Mouse (Mus musculus) regulatory T cell (primary cell): ENCODE data around the gene Tgif2.
"Not testable (repeated sequence)": the region's sequence is repeated elsewhere in the genome, so short reads cannot be mapped to it uniquely, and the experiment has no call there.

Source experiments
- in situ Hi-C: fragments of 300-600 bp; cut with MboI, MseI; formaldehyde crosslinking; loops from one replicate; pipeline ENCODE4 v1.15.1; 2025; ENCODE audit warnings: high pct_unique_total_duplicates

The Tgif2 gene

GRCm38 (mm10) chr2:156839319-156840191 lies at the start of gene Tgif2:
TSS of gene Tgif2 (plus strand) at chr2:156840007.
- in situ Hi-C loops = no loop called here

GRCm38 (mm10) chr2:156798516-156798915 lies 41.3 kb upstream of the Tgif2 start:
- in situ Hi-C loops = no loop called here

GRCm38 (mm10) chr2:156801045-156801444 lies 38.8 kb upstream of the Tgif2 start:
- in situ Hi-C loops = no loop called here

DNA sequence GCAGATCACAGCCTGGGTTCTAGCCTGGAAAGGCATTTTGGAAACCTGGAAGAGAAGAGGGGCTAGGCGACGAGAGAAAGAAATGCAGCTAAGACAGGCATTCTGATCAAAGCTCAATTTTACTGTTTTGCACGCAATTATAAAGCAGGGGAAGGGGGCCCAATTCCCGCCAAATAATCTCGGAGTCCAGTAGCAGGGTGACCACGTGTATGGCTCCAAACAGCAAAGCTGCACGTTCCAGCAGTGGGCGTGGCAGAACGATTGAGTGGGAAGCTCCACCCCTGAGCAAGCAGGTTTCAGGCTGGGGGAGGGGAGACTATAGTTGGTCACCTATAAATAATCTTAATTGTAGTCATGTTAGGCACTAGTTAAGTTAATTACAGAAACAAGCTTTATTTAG lies 37.7 kb upstream of the Tgif2 start:
- in situ Hi-C loops = not testable (repeated sequence)

- in situ Hi-C loops = no loop called here
These were observed 36.0 kb upstream of the Tgif2 start for GRCm38 (mm10) chr2:156803698-156804372.

DNA sequence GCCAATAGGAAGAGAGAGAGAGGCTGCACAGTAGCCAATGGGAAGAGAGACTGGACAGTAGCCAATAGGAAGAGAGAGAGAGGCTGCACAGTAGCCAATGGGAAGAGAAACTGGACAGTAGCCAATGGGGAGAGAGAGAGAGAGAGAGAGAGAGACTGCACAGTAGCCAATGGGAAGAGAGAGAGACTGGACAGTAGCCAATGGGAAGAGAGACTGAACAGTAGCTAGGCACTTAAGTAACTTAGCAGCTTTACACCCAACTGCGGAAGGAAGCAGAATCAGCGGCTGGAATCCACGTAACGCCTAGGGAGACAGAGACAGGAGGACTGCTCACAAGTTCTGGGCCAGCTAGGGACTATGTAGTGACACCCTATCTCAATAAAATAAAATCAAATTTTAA lies 35.2 kb upstream of the Tgif2 start:
- in situ Hi-C loops = no loop called here

- in situ Hi-C loops = no loop called here
These were observed 32.9 kb upstream of the Tgif2 start for GRCm38 (mm10) chr2:156806886-156807285.

GRCm38 (mm10) chr2:156809579-156809978 lies 30.2 kb upstream of the Tgif2 start:
- in situ Hi-C loops = no loop called here

- in situ Hi-C loops = no loop called here
These were observed 29.1 kb upstream of the Tgif2 start for GRCm38 (mm10) chr2:156810716-156811115.

- in situ Hi-C loops = no loop called here
These were observed 28.3 kb upstream of the Tgif2 start for GRCm38 (mm10) chr2:156811556-156811955.

DNA sequence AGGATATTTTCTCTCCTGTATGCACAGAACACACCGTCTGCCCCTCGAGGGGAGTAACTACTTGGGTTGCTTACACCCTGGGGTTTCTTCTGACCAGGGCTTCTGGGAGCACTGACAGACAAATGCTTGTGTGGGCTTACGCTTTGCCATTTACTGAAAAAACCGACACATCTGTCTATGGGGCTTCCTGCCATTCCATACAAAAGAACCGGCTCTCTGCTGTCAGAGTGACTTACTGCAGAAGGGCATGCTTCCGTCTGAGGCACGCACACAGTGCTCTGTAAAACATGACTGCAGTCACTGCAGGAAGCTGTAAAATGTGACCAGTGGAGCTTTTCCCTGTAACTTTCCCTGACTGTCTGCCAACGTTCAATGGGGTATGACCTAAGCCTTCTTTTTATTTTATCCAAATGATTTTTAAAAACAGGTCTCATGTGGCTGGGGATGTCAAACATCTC lies 25.4 kb upstream of the Tgif2 start:
- in situ Hi-C loops = no loop called here

DNA sequence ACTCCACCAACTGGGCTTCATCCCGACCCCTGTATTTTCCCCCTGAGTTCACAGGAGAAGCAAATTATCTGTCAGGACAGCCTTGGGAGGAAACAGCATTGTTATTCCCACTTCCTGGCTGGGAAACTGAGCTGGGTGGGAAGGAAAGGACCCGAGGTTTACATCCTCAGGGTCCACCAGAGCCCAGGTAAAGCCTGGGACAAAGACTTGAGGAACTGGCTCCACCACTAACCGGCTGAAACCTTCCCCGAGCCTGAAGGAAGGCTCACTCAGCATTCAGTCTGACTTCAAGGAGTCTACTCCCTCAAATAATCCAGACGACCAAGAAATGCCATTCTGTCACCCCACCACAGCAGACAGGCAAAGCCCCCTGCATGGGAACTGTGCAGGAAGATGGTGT lies 24.9 kb upstream of the Tgif2 start:
- in situ Hi-C loops = no loop called here

- in situ Hi-C loops = no loop called here
These were observed 24.4 kb upstream of the Tgif2 start for GRCm38 (mm10) chr2:156815412-156815811.

DNA sequence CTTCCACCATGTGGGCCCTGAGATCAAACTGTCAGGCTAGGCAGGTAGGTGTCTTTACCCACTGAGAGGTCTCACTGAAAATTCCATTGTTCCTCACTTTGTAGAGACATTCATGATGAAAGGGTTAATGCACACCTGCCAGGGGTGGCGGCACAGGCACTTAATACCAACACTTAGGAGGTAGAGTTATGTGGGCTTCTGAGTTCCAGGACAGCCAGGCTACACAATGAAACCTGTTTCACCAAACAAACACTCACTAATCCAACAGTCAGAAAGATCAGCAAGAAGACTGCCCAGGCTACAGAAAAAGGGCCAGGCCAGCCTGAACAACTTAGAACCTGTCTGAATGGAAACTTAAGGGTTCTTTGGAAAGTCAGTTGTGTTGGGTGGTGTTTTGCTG lies 23.7 kb upstream of the Tgif2 start:
- in situ Hi-C loops = no loop called here

DNA sequence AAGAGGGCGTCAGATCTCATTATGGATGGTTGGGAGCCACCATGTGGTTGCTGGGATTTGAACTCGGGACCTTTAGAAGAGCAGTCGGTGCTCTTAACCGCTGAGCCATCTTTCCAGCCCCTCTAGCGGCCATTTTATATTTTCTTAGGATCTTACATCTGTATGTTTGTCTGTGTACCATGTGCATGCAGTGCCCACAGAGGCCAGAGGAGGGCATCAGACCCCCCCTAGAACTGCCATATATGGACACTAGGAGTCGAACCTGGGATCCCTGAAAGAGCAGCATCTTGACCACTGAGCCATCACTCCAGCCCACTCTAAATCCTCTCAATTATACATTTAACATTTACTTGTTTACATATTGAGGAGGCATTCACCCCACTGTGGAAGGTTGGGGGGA lies 14.7 kb upstream of the Tgif2 start:
- in situ Hi-C loops = not testable (repeated sequence)

- in situ Hi-C loops = no loop called here
These were observed 5.5 kb upstream of the Tgif2 start for GRCm38 (mm10) chr2:156834336-156834735.

DNA sequence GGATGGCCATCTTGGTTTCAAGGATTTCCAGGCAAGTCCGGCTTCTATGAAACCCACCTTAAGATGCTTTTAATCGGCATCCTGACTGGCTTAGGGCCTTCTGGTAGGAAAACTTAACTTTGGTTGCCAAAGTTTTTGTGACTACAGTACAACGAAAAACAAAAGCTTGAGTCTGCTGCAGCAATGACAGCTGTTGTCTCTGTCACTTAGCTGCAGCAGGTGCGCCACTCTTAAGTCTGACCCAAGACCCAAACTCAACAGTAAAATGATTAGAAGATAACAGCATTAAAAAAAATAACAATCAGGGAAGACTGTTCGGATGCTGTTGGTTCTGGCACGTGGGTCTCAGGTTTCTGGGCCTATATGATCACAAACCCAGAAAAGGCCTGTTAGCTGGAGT lies 968 bp upstream of the Tgif2 start:
- in situ Hi-C loops = no loop called here

DNA sequence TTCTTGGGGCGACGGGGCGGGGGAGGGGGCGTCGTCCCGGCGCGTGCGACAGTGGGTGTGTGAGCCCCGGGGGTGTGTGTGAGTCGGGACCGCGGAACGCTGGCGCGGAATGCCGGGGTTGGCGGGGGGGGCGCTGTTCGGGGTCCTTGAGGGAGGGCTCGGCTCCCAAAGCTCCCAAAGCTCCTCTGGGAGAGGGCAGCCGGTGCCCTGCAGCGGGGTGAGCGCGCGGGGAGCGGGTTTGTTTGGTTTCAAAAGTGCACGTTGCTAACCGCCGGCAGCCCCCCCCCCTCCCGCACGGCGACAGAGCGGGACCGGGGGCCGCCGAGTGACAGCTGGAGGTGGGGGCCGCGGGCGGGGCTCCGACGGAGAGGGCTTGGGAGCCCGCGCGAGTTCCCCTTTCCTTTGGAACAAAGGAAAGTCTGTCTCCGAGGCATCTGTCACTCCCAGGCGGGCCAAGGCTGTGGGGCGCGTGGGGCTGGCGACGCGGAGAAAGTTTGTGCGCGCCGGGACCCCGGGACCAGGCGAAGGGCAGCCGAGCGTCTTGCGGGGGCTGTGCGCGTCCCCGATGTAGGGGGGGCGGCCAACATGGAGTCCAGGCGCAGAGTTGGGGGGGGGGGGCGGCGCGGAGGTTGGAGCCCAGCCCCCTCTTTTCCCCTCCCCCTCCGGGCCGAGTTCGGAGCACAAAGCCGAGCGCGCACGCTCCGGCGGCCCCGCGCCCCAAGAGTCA lies 657 bp downstream of the Tgif2 start:
- in situ Hi-C loops = no loop called here

GRCm38 (mm10) chr2:156841028-156841840 lies 1.4 kb downstream of the Tgif2 start:
- in situ Hi-C loops = no loop called here

DNA sequence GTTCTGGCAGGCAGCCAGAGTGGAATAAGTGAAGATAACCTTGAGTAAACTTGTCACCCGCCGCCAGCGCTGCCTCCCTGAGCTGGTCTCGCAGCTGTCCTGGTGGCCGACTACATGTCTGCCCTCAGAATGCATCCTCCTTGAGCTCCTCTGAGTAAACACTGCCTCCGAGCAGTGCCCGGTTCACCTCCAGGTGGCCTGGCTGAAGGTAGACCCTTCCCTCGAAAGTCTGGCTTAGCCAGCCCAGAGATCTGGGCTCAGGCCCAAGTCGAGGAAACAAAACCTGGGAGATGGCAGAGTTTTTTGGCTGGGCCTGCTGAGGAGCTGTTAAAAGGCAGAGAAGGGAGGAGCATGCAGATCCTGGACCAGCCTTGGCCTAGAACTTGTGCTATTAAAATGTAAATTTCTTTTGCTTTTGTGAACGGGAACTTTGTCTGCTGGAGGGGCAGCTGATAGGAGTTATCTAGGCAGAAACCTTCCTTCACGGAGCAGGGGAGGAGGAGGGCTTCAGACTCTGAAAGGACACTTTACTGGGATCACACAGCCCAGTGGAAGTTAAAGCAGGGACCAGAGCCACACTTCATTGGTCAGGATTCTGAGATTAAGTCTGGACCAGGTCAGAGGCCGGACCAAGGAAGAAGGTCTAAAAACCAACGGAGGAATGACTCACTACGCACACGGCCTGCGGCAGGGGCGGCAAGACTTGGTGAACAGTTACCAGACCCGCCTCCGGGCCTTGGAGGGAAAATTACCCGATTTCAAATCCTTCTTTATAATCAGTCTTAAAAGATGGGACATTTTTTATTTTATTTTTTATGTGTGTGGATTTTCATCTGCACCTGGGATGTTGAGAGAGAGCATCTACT lies 2.3 kb downstream of the Tgif2 start:
- in situ Hi-C loops = no loop called here
